Mouse (Mus musculus) midbrain, embryonic 15.5 days (tissue): ENCODE measurements at regions not wholly inside any gene's neighbourhood (a gene's known extent, or its start where the extent isn't known, plus 50 kb on each side); places are given as distances from the start of the nearest gene placed in this dataset.

ENCODE experiments used
- ATAC-seq: fragments of 200-750 bp; cut with Nextera tagmentation; replicated peaks from 2 replicates; pipeline ENCODE4 v1.8.0; 2017; ENCODE audit warnings: moderate TSS enrichment
- H3K27ac ChIP-seq: fragments of 300-500 bp; sonication (generic); 2 replicates; pipeline ENCODE4 v1.5.1; 2015; ENCODE audit warnings: mild to moderate bottlenecking, inconsistent platforms
- H3K27me3 ChIP-seq: fragments of 300-500 bp; sonication (generic); replicated peaks from 2 replicates; pipeline ENCODE4 v1.6.1; 2015; ENCODE audit warnings: inconsistent platforms
- H3K36me3 ChIP-seq: fragments of 300-500 bp; sonication (generic); replicated peaks from 2 replicates; pipeline ENCODE4 v1.6.1; 2015; ENCODE audit warnings: inconsistent platforms
- H3K4me1 ChIP-seq: fragments of 300-500 bp; sonication (generic); 2 replicates; pipeline ENCODE4 v1.6.1; 2015; ENCODE audit warnings: inconsistent platforms
- H3K4me2 ChIP-seq: fragments of 300-500 bp; sonication (generic); 2 replicates; pipeline ENCODE4 v1.6.1; 2015; ENCODE audit warnings: inconsistent platforms, mild to moderate bottlenecking, moderate library complexity
- H3K4me3 ChIP-seq: fragments of 300-500 bp; sonication (generic); 2 replicates; pipeline ENCODE4 v1.5.1; 2015; ENCODE audit warnings: mild to moderate bottlenecking, inconsistent platforms
- H3K9ac ChIP-seq: fragments of 300-500 bp; sonication (generic); 2 replicates; pipeline ENCODE4 v1.6.1; 2015; ENCODE audit warnings: mild to moderate bottlenecking, inconsistent platforms
- H3K9me3 ChIP-seq: fragments of 300-500 bp; sonication (generic); 2 replicates; pipeline ENCODE4 v1.6.1; 2016; ENCODE audit warnings: inconsistent platforms
- WGBS: fragments of 180-500 bp; shearing (Covaris S2); methylation state at CpG from one replicate; pipeline ENCODE4 v1.1.7; 2015; ENCODE audit warnings: mixed read lengths; 5-methylcytosine and 5-hydroxymethylcytosine counted together

DNA sequence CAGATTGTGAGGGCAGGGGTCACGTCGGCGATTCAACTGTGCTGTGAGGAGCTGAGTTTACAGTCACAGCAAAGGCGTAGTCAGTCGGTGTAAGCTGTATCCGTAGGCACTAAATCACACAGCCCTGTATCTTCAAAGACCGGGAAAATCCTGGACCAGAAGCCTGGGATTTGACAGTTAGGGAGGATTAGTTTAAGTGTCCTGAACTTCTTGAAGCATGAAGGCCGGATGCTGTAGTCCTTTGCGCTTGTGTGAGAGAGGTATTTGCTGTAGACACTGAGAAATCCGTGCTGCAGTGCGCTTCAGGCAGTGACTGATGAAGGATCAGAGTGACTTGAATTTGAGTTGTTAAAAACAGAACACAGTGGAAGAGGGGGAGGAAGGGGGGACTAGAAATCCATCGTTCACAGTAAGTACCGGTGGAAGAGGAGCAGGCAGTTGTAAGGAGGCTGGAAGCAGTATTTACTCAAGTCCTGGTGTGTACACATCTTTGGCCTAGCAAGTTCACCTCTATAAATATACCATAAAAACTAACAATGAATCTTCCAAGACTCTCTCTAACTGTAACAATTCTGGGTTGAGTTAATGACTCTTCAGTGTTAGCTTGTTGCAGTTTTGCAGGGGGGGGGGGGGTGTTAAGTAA, 107.5 kb upstream of the Ppm1h start:
- WGBS = 21% methylated on average over 13 of the region's 13 CpGs

DNA sequence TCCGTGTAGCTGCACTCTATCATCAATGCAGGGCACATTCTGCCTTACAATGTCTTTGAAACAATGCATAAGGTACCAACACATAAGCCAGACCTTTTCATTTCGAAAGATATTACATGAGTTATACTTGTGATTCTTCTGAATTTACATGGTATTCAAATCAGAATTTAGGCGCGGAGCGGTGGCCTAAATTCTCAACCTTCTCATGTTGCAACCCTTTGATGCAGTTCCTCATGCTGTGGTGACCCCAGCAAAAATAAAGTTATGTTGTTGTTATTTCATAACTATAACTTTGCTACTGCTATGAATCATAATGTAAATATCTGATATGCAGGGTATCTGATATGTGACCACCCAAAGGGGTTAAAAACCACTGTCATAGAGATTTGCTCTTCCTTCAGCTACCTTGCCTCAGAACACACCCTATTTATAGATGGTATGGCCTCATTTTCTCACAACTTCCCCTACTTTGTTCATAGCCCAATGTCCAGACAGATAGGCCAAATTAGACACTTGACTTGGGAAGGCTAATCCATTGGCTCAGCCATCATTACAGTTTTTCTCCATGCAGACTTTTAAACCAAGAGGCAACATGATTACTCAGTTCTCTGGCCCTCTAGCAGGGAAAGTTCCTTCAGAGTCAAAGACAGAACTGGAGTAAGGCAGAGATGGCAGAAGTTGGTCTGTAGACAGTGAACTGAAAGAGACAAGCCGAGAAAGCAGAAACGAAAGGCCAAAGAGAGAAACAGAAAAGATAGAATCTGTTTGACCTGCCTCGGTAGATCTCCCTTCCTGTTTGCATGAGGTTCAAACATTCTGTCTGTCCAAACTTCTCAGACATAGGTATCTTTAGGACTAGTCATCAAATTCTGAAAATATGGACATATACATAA, 102.1 kb upstream of the Ppm1h start:
- H3K27ac ChIP-seq = no peak overlapping the region
- no peak for ATAC-seq
- no peaks in the 10 kb centered on the region for H3K9me3 ChIP-seq
- 94% methylated on average over 8 of the region's 8 CpGs for WGBS
- no peaks in the 10 kb centered on the region for H3K4me1 ChIP-seq
- H3K9ac ChIP-seq = no peak overlapping the region
- H3K36me3 ChIP-seq = no peaks in the 10 kb centered on the region
- no peak overlapping the region for H3K4me2 ChIP-seq
- no peak overlapping the region for H3K4me3 ChIP-seq
- H3K27me3 ChIP-seq = no peaks in the 10 kb centered on the region

More for the DNA sequence above, 107.5 kb upstream of the Ppm1h start:
- Histone ChIP-seq H3K9ac (no peak overlapping the region), H3K4me2 (no peak overlapping the region), H3K9me3 (no peaks in the 10 kb centered on the region), H3K4me1 (peaks cover 5% of the 10 kb centered on the region; the same call in 1 of the 2 replicates), H3K4me3 (no peak overlapping the region), H3K27me3 (no peaks in the 10 kb centered on the region), H3K27ac (no peak overlapping the region), H3K36me3 (no peaks in the 10 kb centered on the region)
- ATAC-seq = peak; percentile 42; the same call in 1 of the 2 replicates

DNA sequence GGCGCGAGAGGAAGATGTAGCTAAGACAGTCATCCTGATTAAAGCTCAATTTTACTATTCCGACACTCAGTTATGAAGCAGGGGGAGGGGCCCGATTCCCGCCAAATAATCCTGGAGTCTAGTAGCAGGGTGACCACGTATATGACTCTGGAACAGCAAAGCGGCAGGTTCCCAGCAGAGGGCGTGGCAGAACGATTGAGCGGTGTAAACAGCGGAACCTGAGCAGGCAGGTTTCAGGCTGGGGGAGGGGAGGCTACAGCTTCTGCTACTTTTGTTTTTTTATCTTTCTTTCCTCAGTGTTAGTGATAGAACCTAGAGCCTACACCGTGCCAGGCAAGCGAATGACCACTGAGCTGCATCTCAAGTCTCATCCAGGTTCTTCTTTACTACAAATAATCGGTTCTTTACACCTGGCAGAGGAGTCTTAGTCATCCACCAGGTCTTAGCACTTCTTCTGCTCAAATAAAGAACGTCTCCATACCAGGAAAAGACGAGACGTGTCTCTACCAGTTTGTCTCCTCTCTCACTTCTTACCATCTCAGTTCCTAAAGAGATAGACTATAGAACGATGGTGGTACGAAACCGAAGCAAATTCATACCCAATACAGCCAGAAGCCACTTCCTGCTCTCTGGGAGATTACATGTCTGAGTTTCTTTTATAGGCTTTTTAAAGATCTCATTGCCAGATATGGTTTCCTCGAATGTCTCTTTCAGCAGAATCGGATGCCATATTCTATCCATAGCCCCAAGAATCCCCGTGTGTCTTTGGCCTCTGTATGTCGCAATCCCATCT, 100.2 kb upstream of the Ppm1h start:
- Histone ChIP-seq H3K4me2 (no peak overlapping the region), H3K36me3 (no peaks in the 10 kb centered on the region), H3K27ac (no peak overlapping the region), H3K4me3 (no peak overlapping the region), H3K27me3 (no peaks in the 10 kb centered on the region), H3K9ac (no peak overlapping the region), H3K4me1 (no peaks in the 10 kb centered on the region), H3K9me3 (no peaks in the 10 kb centered on the region)
- ATAC-seq = no peak
- 65% methylated on average over 24 of the region's 24 CpGs for WGBS

DNA sequence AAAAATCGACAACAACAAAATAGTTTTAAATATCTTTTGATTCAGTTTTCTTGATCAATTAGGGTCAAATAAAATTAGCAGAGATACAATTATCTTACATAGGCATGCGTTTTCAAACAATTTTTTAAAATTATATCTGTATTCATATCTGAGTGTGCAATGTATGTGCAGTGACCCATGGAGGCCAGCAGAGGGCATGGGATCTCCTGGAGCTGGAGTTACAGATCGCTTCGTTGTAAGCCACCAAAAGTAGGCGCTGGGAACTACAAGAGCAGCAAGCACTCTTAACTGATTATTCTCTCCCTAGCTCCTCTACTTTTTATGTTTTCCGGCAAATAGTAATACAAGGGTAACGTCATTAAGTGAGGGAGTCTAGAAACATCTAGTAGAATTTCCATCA, 97.5 kb upstream of the Ppm1h start:
- H3K9ac ChIP-seq = no peak overlapping the region
- no peaks in the 10 kb centered on the region for H3K9me3 ChIP-seq
- no peaks in the 10 kb centered on the region for H3K27me3 ChIP-seq
- no peaks in the 10 kb centered on the region for H3K36me3 ChIP-seq
- no peak for ATAC-seq
- H3K4me2 ChIP-seq = no peak overlapping the region
- no peak overlapping the region for H3K4me3 ChIP-seq
- H3K4me1 ChIP-seq = no peaks in the 10 kb centered on the region
- H3K27ac ChIP-seq = no peak overlapping the region
- 87% methylated on average over 7 of the region's 7 CpGs for WGBS

DNA sequence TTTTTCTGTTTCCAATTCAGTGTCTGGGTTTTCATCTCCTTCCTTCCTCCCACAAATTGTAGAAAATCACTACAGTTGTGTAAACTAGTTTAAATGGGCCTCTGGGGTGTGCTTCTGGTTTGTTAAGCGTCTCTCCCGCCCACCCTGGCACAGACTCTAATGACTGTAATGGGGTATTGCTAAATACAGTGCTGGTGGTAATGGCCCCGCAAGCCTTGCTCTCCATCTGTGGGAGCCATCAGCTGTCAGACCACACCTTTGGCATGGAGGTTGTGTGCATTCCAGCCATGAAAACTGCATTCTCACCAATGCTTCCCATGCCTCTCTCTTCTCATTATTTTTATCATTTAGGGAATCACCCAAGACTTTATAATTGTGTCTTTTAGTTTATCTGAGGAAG, 91.0 kb upstream of the Ppm1h start:
- H3K9ac ChIP-seq = no peak overlapping the region
- no peaks in the 10 kb centered on the region for H3K27me3 ChIP-seq
- no peak overlapping the region for H3K4me3 ChIP-seq
- no peaks in the 10 kb centered on the region for H3K9me3 ChIP-seq
- 88% methylated on average over 3 of the region's 3 CpGs for WGBS
- no peaks in the 10 kb centered on the region for H3K4me1 ChIP-seq
- no peaks in the 10 kb centered on the region for H3K36me3 ChIP-seq
- ATAC-seq = no peak
- H3K27ac ChIP-seq = no peak overlapping the region
- H3K4me2 ChIP-seq = no peak overlapping the region

DNA sequence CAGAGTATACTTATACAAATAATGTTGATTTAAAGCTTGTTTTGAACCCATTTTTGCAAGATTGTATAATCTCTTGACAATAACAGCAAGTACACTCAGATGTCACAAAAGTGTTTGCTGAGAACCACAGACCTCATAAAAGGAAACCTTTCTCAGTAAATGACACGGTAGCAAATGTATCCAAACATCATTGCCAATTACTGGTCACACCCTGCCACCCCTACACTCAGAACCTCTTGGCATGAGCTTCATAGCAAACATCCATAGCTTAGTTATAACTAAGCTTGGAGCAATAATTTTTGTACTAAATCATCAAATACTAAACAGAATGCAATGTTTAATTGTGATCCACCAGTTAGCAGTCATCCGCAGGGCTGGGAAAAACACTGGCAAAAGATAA, 79.1 kb upstream of the Ppm1h start:
- WGBS = 95% methylated on average over 2 of the region's 2 CpGs
- H3K27ac ChIP-seq = no peak overlapping the region

DNA sequence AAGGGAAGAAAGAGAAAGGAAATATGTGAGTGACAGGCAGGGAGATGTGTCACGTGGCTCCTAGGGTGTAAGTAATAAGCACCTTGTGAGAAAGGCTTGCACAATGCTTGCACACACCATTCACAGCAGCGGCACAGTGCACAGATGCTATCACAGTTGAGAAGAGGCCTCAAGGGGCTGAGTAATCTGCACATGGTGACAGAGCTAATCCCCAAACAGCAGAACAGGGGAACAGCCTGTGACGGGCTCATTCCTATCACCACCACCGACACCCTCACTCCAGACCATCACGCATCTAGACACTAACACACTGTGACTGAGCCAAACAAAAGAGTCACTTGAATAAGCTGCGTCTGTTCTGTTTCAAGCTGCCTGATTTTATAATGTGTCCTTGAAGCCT, 76.2 kb upstream of the Ppm1h start:
- H3K27ac ChIP-seq = 0 out of 2 replicates have a peak overlapping the region, but pooled peaks have one; percentile 7
- no peaks in the 10 kb centered on the region for H3K27me3 ChIP-seq
- no peak overlapping the region for H3K9ac ChIP-seq
- no peak overlapping the region for H3K4me3 ChIP-seq
- no peaks in the 10 kb centered on the region for H3K36me3 ChIP-seq
- peak; percentile 71; the same call in 1 of the 2 replicates for ATAC-seq
- 12% methylated on average over 6 of the region's 6 CpGs for WGBS
- H3K4me2 ChIP-seq = no peak overlapping the region
- no peaks in the 10 kb centered on the region for H3K9me3 ChIP-seq
- peaks cover 8% of the 10 kb centered on the region for H3K4me1 ChIP-seq

More for the DNA sequence above, 79.1 kb upstream of the Ppm1h start:
- H3K4me3 ChIP-seq = no peak overlapping the region
- no peak overlapping the region for H3K9ac ChIP-seq
- no peak overlapping the region for H3K4me2 ChIP-seq
- H3K4me1 ChIP-seq = peaks cover 8% of the 10 kb centered on the region
- no peaks in the 10 kb centered on the region for H3K9me3 ChIP-seq
- H3K36me3 ChIP-seq = no peaks in the 10 kb centered on the region
- ATAC-seq = no peak
- H3K27me3 ChIP-seq = no peaks in the 10 kb centered on the region

DNA sequence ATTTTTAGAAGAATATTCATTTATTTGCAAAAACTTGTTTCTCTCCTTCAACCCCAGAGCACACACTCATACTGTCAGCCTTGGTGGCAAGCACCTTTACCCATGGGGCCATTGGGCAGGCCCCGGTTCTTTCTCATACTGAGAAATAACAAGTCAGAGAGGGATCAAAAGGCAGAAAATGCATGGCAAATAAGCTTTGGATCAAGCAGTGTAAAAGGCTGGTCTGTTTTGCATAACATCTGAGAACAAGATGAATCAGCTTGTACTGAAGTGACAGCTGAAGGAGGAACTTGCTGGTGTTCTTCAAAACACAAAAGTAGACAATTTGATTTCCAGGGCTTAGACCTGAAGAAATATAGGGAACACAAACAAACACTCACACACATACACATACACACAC, 74.6 kb upstream of the Ppm1h start:
- no peaks in the 10 kb centered on the region for H3K27me3 ChIP-seq
- H3K9ac ChIP-seq = no peak overlapping the region
- no peak overlapping the region for H3K4me2 ChIP-seq
- H3K4me1 ChIP-seq = peaks cover 8% of the 10 kb centered on the region
- H3K36me3 ChIP-seq = no peaks in the 10 kb centered on the region
- no peaks in the 10 kb centered on the region for H3K9me3 ChIP-seq
- no peak overlapping the region for H3K27ac ChIP-seq
- no peak for ATAC-seq
- 11% methylated on average over 1 of the region's 1 CpGs for WGBS
- no peak overlapping the region for H3K4me3 ChIP-seq

DNA sequence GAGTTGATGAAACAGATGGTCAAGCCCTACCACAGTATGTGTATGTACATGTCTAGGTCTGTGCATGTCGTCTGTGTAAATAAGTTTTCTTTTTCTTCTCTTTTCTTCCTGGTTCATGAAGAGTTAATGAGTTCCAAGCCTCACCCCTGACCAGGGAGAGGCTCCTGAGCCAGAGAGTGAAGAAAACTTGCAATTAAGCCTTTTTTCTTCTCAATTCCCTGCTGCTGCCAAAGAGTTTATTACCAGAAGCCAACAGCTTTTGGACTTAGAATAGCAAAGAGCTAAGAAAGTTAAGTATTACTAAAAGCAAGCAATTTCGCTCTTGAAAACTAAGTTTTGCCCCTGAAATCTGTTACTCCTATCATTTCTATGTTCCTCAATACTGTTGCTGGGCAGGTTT, 65.3 kb upstream of the Ppm1h start:
- Histone ChIP-seq H3K27me3 (no peaks in the 10 kb centered on the region), H3K9me3 (no peaks in the 10 kb centered on the region), H3K36me3 (no peaks in the 10 kb centered on the region), H3K27ac (no peak overlapping the region), H3K4me2 (no peak overlapping the region), H3K4me1 (no peaks in the 10 kb centered on the region), H3K4me3 (no peak overlapping the region), H3K9ac (no peak overlapping the region)
- no peak for ATAC-seq
- WGBS = 78% methylated on average over 2 of the region's 2 CpGs

DNA sequence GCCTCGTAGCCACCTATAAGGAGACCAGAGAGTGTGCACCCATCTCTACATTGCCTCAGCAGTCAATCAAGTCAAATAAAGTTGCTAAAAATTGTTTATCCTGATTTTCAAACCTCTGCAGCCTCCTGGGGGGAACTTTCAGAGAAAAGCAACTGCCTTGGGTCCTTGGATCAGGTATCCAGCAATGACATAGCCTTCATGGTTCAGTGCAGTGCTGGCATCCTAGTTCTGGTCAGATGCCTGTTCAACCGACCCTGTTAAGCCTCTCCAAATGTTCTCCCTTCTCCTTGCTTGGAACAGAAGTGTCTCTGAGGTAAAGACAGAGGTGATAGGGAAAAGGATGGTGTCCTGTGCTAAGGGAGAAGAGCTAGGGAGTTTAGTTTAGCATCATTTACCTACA, 64.7 kb upstream of the Ppm1h start:
- Histone ChIP-seq H3K27me3 (no peaks in the 10 kb centered on the region), H3K27ac (no peak overlapping the region), H3K9me3 (no peaks in the 10 kb centered on the region), H3K4me3 (no peak overlapping the region), H3K4me2 (no peak overlapping the region), H3K9ac (no peak overlapping the region), H3K36me3 (no peaks in the 10 kb centered on the region), H3K4me1 (0 out of 2 replicates have a peak, but pooled peaks cover 2% of the 10 kb centered on the region)
- WGBS = 62% methylated on average over 2 of the region's 2 CpGs
- no peak for ATAC-seq

DNA sequence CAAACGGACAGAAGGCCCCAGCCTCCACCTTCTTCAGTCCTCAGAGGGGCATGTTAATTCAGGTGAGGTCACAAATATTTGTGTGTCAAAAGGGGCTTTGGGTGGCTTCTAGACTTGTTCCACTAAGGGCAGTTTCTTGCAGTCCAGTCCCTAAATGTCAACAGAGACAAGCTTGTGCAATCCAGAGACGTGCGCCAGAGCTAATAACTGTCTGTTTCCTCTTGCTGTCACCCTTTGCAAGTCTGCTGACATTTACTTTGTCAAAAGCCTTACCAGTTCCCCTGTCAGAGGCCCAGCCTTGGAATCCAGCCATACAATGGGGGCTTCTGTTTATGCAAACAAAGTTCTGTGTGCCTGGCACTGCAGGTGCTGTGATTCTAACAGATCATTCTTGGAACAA, 63.8 kb upstream of the Ppm1h start:
- no peak for ATAC-seq
- no peak overlapping the region for H3K4me3 ChIP-seq
- WGBS = 58% methylated on average over 3 of the region's 3 CpGs
- no peak overlapping the region for H3K27ac ChIP-seq
- H3K9ac ChIP-seq = no peak overlapping the region
- no peaks in the 10 kb centered on the region for H3K27me3 ChIP-seq
- no peak overlapping the region for H3K4me2 ChIP-seq
- H3K4me1 ChIP-seq = 0 out of 2 replicates have a peak, but pooled peaks cover 2% of the 10 kb centered on the region
- no peaks in the 10 kb centered on the region for H3K36me3 ChIP-seq
- no peaks in the 10 kb centered on the region for H3K9me3 ChIP-seq

DNA sequence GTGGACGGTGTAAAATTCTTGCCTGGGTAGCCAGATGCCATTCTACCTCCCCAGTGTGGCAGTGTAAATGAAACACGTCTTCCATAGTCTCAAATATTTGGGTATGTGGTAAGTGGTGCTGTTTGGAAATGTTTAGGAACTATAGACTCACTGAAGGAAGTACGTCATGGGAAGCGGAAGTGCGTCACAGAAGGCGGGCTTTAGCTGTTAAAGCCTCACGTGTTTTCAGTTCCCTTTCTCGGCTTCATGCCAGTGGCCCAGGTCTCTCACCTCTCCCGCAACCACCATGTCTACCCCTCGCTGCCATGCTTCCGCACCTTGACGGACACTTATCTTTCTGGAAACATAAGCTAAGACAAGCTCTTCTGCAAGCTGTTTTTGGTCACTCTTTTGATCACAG, 62.9 kb upstream of the Ppm1h start:
- ATAC-seq = no peak
- Histone ChIP-seq H3K4me2 (no peak overlapping the region), H3K27me3 (no peaks in the 10 kb centered on the region), H3K4me3 (no peak overlapping the region), H3K9ac (no peak overlapping the region), H3K27ac (no peak overlapping the region), H3K36me3 (no peaks in the 10 kb centered on the region), H3K9me3 (no peaks in the 10 kb centered on the region), H3K4me1 (0 out of 2 replicates have a peak, but pooled peaks cover 2% of the 10 kb centered on the region)
- 92% methylated on average over 12 of the region's 12 CpGs for WGBS
